Mouse (Mus musculus): ENCODE measurements around the gene Susd4.

GRCm38 (mm10) chr1:182922824-182923223 is 159.2 kb downstream of the Susd4 start:
- no peak for TF ChIP-seq CTCF (IDR thresholded peaks at IDR 0.05; ENCODE audit: borderline replicate concordance, control insufficient read depth, extremely low read depth, insufficient read depth, low read length, poor library complexity)
- no peak for TF ChIP-seq POLR2A (IDR thresholded peaks at IDR 0.05; ENCODE audit: control insufficient read depth, extremely low read depth, insufficient read depth, low read length, poor library complexity)

Measured in thymus, adult 2 months (tissue).